Mouse (Mus musculus): Measurements from ENCODE around the gene Yy1.

DNA sequence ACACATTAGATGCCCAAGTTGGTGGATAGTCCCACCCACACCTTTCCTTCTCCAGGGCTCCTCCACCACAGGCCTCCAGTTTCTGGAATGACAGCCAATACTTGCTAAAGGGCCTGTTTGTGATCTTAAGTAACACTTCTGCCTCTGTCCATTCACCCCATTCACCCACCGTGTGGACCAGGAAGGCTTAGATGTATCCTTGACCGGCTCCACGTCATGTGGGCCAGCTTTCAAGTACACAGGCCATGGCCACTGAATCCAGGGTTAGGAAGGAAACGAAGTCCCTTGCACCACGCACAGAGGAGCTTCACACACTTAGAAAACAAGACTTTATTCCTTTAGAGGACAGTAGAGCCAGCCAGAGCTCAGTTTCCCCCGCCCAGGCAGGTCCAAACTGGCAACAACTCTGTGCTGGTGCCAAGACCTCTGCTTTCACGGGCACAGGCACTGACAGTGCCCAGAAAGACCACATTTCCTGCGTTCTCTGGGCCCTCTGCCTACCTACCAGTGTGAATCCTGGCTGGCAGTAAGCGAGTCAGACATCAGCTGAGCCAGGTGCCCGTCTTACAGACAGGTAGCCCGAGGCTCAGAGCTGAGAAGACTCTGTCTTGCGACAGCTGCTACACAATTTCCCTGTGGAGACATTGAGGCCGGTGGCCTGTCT, 32.9 kb downstream of the Yy1 start:
- no peak for TF ChIP-seq CTCF (IDR thresholded peaks at IDR 0.05; ENCODE audit: control insufficient read depth, insufficient read depth, insufficient read length)
- no peak for TF ChIP-seq USF1 (IDR thresholded peaks at IDR 0.05; ENCODE audit: low read depth)
- TF ChIP-seq MAX (IDR thresholded peaks at IDR 0.05) = no peak
- no peak for TF ChIP-seq MYOG (IDR thresholded peaks at IDR 0.05; ENCODE audit: control insufficient read depth, extremely low read depth, insufficient read length)
- no peak for TF ChIP-seq MYOD1 (IDR thresholded peaks at IDR 0.05; ENCODE audit: control insufficient read depth, insufficient read length, low read depth)

All from C2C12 (cell line).